9 mouse cellular contexts compared by ENCODE assay signal in the genomic region with DNA sequence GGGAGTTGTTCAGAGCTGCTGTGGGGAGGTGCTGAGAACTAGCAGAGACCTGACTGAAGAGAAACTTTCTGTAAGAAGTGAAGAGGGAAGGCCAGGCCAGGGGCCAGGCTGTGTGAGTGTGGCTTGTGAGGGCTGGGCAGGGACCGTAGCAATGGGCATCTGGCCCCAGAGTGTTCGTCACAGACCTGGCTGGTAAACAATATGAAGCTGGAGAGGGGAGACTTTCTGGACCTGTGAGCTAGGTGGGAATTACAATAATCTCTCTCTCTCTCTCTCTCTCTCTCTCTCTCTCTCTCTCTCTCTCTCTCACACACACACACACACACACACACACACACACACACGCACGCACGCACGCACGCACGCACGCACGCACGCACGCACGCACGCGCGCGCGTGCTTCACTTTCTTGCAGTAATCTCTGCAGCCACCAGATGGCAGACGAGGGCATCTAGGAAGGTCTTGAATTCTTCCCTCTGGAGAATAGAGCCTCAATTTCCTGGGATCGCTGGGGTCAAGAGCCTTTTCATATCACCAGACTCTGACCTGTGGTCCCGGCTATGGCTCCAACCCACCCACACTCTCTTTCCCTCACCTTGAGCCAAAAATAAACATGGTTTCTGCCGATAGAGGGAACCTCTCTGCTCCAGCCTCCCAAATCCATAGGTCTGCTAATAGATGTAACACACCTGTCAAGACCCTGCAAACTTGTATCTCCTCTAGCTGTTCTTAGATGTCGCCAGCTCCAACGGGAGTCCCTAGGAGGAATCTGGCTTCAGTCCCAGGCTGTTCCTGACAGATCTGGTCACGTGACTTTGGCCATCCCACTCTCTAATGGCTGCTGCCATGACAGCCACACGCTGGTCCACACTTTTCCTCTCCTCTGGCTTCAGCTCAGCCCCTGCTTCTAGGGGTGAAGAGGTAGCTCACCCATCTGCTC. TPM values are rescaled to one million over a fixed set of nuclear protein-coding genes. Genes with fewer than 3 reads are reported as not detected.
A peak's percentile ranks its signal among the peaks of the same experiment; 100 is the strongest.
DNase-seq lines count a peak whose midpoint lies in the region; ATAC-seq and TF ChIP-seq lines count a peak whose summit lies in the region.
"Had no signal": no experiment of that assay in that cellular context is flagged by ENCODE, and none has a peak within 500 bp of the region (broad histone marks: within the 10 kb centered on the region; RNA-seq: fewer than 3 reads in every experiment).

No protein-coding gene starts in this region.

- H3K9ac ChIP-seq in heart, embryonic 11.5 days (ENCODE audit: low read depth, low read length): peak overlapping the region; percentile 71
- peak overlapping the region; percentile 35 for H3K9ac ChIP-seq in kidney, embryonic 14.5 days (ENCODE audit: low read depth, low read length)
- no peak overlapping the region for H3K9ac ChIP-seq in limb, embryonic 15.5 days
- H3K9ac ChIP-seq in midbrain, postnatal 0 days (replicated peaks; ENCODE audit: low read length, poor library complexity, severe bottlenecking): no peak overlapping the region; the same call in 1 of the 2 replicates

- TF ChIP-seq CTCF in embryonic fibroblast, embryonic 13.5 days (IDR thresholded peaks at IDR 0.05; ENCODE audit: borderline replicate concordance, insufficient read depth, low read length): peak; percentile 50; the same call in 1 of the 2 replicates
- TF ChIP-seq CTCF in midbrain, postnatal 0 days (IDR thresholded peaks at IDR 0.05): peak; percentile 88

- H3K4me3 ChIP-seq in embryonic fibroblast, embryonic 13.5 days (ENCODE audit: insufficient read depth, low read length): no peak overlapping the region
- peak overlapping the region; percentile 27 for H3K4me3 ChIP-seq in heart, embryonic 11.5 days (ENCODE audit: low read depth, low read length)
- H3K4me3 ChIP-seq in kidney, embryonic 14.5 days (ENCODE audit: low read length): peak overlapping the region; percentile 28; the same call in 1 of the 2 replicates
- H3K4me3 ChIP-seq in limb, embryonic 15.5 days: peak overlapping the region; percentile 25
- H3K4me3 ChIP-seq in midbrain, postnatal 0 days (ENCODE audit: low read depth, low read length): no peak overlapping the region; the same call in 1 of the 2 replicates

- no peaks in the 10 kb centered on the region for H3K27me3 ChIP-seq in heart, embryonic 11.5 days (ENCODE audit: control insufficient read depth, insufficient read depth, low read length)
- H3K27me3 ChIP-seq in kidney, embryonic 14.5 days (ENCODE audit: control insufficient read depth, insufficient read depth, low read length): no peaks in the 10 kb centered on the region
- no peaks in the 10 kb centered on the region for H3K27me3 ChIP-seq in limb, embryonic 15.5 days
- no peaks in the 10 kb centered on the region for H3K27me3 ChIP-seq in midbrain, postnatal 0 days (ENCODE audit: insufficient read depth, low read length)

- no peaks in the 10 kb centered on the region for H3K9me3 ChIP-seq in heart, embryonic 11.5 days (replicated peaks; ENCODE audit: control insufficient read depth, low read length)
- no peaks in the 10 kb centered on the region for H3K9me3 ChIP-seq in kidney, embryonic 14.5 days (ENCODE audit: control insufficient read depth, low read length)
- no peaks in the 10 kb centered on the region for H3K9me3 ChIP-seq in limb, embryonic 15.5 days
- H3K9me3 ChIP-seq in midbrain, postnatal 0 days (ENCODE audit: low read length): no peaks in the 10 kb centered on the region
- H3K9me3 ChIP-seq: G1E had no signal

- H3K27ac ChIP-seq in embryonic fibroblast, embryonic 13.5 days (ENCODE audit: insufficient read depth, low read length): no peak overlapping the region
- H3K27ac ChIP-seq in heart, embryonic 11.5 days (ENCODE audit: low read depth, low read length): 0 out of 2 replicates have a peak overlapping the region, but pooled peaks have one; percentile 54
- no peak overlapping the region for H3K27ac ChIP-seq in kidney, embryonic 14.5 days (ENCODE audit: low read depth, low read length)
- peak overlapping the region; percentile 33 for H3K27ac ChIP-seq in limb, embryonic 15.5 days
- H3K27ac ChIP-seq in midbrain, postnatal 0 days (ENCODE audit: low read depth, low read length): peak overlapping the region; percentile 58; the same call in 1 of the 2 replicates

- ATAC-seq in heart, embryonic 11.5 days (replicated peaks; ENCODE audit: insufficient number of reproducible peaks, low FRiP score, low TSS enrichment): 0 out of 2 replicates have a peak, but pooled peaks have one; percentile 28
- ATAC-seq in kidney, embryonic 14.5 days (ENCODE audit: low FRiP score, low TSS enrichment): peak; percentile 44; the same call in 1 of the 2 replicates
- no peak for ATAC-seq in limb, embryonic 15.5 days (ENCODE audit: insufficient number of reproducible peaks, low FRiP score, low TSS enrichment, low read depth)
- ATAC-seq in midbrain, postnatal 0 days (ENCODE audit: low FRiP score): peak; percentile 64

- DNase-seq in 3T3-L1 (ENCODE audit: low read depth, low spot score): peak; percentile 39
- peak; percentile 89 for DNase-seq in brain, adult 2 months (ENCODE audit: low read depth, low spot score)
- DNase-seq in midbrain, postnatal 0 days (ENCODE audit: low spot score): peak; percentile 86
- DNase-seq in spleen, postnatal 4 days (ENCODE audit: low spot score in 2 of 2): peak; percentile 75 to 92

- no peaks in the 10 kb centered on the region for H3K36me3 ChIP-seq in heart, embryonic 11.5 days (ENCODE audit: control insufficient read depth, insufficient read depth, low read length)
- H3K36me3 ChIP-seq in kidney, embryonic 14.5 days (ENCODE audit: control insufficient read depth, insufficient read depth, low read length): no peaks in the 10 kb centered on the region
- H3K36me3 ChIP-seq in limb, embryonic 15.5 days: no peaks in the 10 kb centered on the region
- H3K36me3 ChIP-seq in midbrain, postnatal 0 days (ENCODE audit: insufficient read depth, low read length): no peaks in the 10 kb centered on the region
- H3K36me3 ChIP-seq: G1E had no signal

- H3K4me1 ChIP-seq in embryonic fibroblast, embryonic 13.5 days (ENCODE audit: control insufficient read depth, insufficient read depth, low read length): no peaks in the 10 kb centered on the region
- peaks cover 22% of the 10 kb centered on the region for H3K4me1 ChIP-seq in heart, embryonic 11.5 days (ENCODE audit: control insufficient read depth, insufficient read depth, low read length)
- peaks cover 27% of the 10 kb centered on the region for H3K4me1 ChIP-seq in kidney, embryonic 14.5 days (ENCODE audit: control insufficient read depth, insufficient read depth, low read length)
- H3K4me1 ChIP-seq in limb, embryonic 15.5 days: peaks cover 16% of the 10 kb centered on the region
- H3K4me1 ChIP-seq in midbrain, postnatal 0 days (ENCODE audit: insufficient read depth, low read length): peaks cover 4% of the 10 kb centered on the region; the same call in 1 of the 2 replicates

- H3K4me2 ChIP-seq in heart, embryonic 11.5 days: peak overlapping the region; percentile 62
- peak overlapping the region; percentile 17; the same call in 1 of the 2 replicates for H3K4me2 ChIP-seq in kidney, embryonic 14.5 days (replicated peaks; ENCODE audit: low read depth, low read length)
- peak overlapping the region; percentile 39 for H3K4me2 ChIP-seq in limb, embryonic 15.5 days
- H3K4me2 ChIP-seq in midbrain, postnatal 0 days (ENCODE audit: low read depth, low read length, poor library complexity, severe bottlenecking): peak overlapping the region; percentile 50

- TF ChIP-seq POLR2A in embryonic fibroblast, embryonic 13.5 days (IDR thresholded peaks at IDR 0.05; ENCODE audit: low read depth, low read length): no peak

- 13% methylated on average over 21 of the region's 26 CpGs for WGBS in heart, embryonic 11.5 days (ENCODE audit: insufficient replicate concordance)
- WGBS in kidney, embryonic 14.5 days: 18% methylated on average over 20 of the region's 26 CpGs
- 18% methylated on average over 16 of the region's 26 CpGs for WGBS in limb, embryonic 15.5 days
- WGBS in midbrain, postnatal 0 days: 34% methylated on average over 10 of the region's 26 CpGs

RNA-seq across cellular contexts. Expression of a gene that starts 16.1 kb away (rescaled TPM):
- polyA plus RNA-seq in embryonic fibroblast, embryonic 13.5 days (2011; ENCODE audit: insufficient read length, low read depth, missing spikeins): 31.4 and 48.8 TPM in 2 replicates
- polyA plus RNA-seq in heart, embryonic 11.5 days (2014; fragmentation: Nextera tagmentation; extraction: Ambion mirVana): 8.4 and 11.9 TPM in 2 replicates
- polyA plus RNA-seq in kidney, embryonic 14.5 days (2014; fragmentation: Nextera tagmentation; extraction: Ambion mirVana): 7.9 and 15.4 TPM in 2 replicates
- 8.0 and 8.1 TPM in 2 replicates for polyA plus RNA-seq in limb, embryonic 15.5 days (2015; fragmentation: Nextera tagmentation; extraction: Ambion mirVana)
- 66.0 and 74.3 TPM in 2 replicates for total RNA-seq in midbrain, postnatal 0 days (2014; rRNA removed)
- polyA plus RNA-seq in midbrain, postnatal 0 days (2015; fragmentation: Nextera tagmentation; extraction: Ambion mirVana): 11.1 and 14.6 TPM in 2 replicates

RNA-seq across cellular contexts. Expression of a gene that starts 42.0 kb away (rescaled TPM):
- polyA plus RNA-seq in embryonic fibroblast, embryonic 13.5 days (2011; ENCODE audit: insufficient read length, low read depth, missing spikeins): 0.30 and 0.40 TPM in 2 replicates
- polyA plus RNA-seq in heart, embryonic 11.5 days (2014; fragmentation: Nextera tagmentation; extraction: Ambion mirVana): 0.37 and 0.47 TPM in 2 replicates
- polyA plus RNA-seq in kidney, embryonic 14.5 days (2014; fragmentation: Nextera tagmentation; extraction: Ambion mirVana): 0.20 and 0.51 TPM in 2 replicates
- 0.18 and 0.45 TPM in 2 replicates for polyA plus RNA-seq in limb, embryonic 15.5 days (2015; fragmentation: Nextera tagmentation; extraction: Ambion mirVana)
- 0.55 and 0.57 TPM in 2 replicates for total RNA-seq in midbrain, postnatal 0 days (2014; rRNA removed)
- polyA plus RNA-seq in midbrain, postnatal 0 days (2015; fragmentation: Nextera tagmentation; extraction: Ambion mirVana): 0.22 and 0.46 TPM in 2 replicates
- polyA plus RNA-seq: G1E had no signal

Comparison
In these comparisons a context has a peak if more than half of its experiments do, and no peak if none do; other contexts are left out.
1. DNase-seq: peak in every context shown above with its lines; median percentile 89 in brain, adult 2 months; 86 in midbrain, postnatal 0 days; 84 in spleen, postnatal 4 days; 39 in 3T3-L1.
2. H3K27ac ChIP-seq: peak in heart, embryonic 11.5 days (single experiment), limb, embryonic 15.5 days (single experiment) and midbrain, postnatal 0 days (single experiment); none in embryonic fibroblast, embryonic 13.5 days (single experiment) and kidney, embryonic 14.5 days (single experiment).
3. H3K4me3 ChIP-seq: peak in heart, embryonic 11.5 days (single experiment), kidney, embryonic 14.5 days (single experiment) and limb, embryonic 15.5 days (single experiment); none in embryonic fibroblast, embryonic 13.5 days (single experiment) and midbrain, postnatal 0 days (single experiment).
4. H3K9ac ChIP-seq: peak in heart, embryonic 11.5 days (single experiment) and kidney, embryonic 14.5 days (single experiment); none in limb, embryonic 15.5 days (single experiment) and midbrain, postnatal 0 days (single experiment).
5. Peak in every context shown above with its lines, with median percentiles within 50 percentile points of each other: H3K4me2 ChIP-seq.